Mouse (Mus musculus) embryo, embryonic 10.5 days (tissue): Measurements from ENCODE around the gene Ptprg.
"Not testable (repeated sequence)": the region's sequence is repeated elsewhere in the genome, so short reads cannot be mapped to it uniquely, and the experiment has no call there.

ENCODE experiments used
- DNase-seq: peaks from one replicate; pipeline ENCODE4 v3.0.0-alpha.2; 2015; ENCODE audit warnings: low spot score

The Ptprg gene

DNA sequence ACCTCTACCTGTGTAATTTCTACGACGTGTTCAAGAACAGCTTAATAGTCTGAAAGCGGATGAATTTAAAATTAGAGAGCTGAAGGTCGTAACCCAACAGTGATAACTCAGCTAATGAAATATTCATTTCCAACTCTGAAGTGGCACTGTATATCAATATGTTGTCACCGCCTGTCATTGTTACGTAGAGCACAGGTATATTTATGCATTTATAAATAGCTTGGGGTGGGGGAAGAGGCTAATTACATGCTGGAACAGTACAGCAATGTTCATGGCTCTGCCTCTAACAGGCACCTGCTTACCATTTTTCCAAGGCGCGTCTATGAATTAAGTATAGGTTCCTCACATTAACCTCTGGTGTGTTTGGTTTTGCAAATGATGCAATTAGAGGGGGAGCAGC lies 199.3 kb downstream of the Ptprg start:
- DNase-seq: no peak

DNA sequence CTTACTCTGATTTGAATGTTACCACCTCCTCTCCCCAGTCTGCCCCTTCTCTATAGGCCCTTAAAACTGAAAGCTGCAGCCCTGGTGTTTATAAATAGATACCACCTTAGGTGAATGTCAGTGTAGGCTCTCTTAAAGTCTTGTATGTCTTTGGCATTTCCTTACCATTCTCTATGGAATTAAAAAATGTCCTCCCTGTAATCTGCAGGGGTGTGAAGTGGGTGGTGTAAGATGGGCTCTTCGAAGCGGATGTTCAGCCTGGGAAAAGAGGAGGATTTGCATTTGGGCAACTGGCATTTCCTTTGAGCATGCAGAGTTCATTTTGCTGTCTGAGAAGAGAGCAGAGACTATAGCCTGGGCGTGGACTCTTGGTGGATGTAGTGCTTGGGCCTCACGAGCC lies 201.3 kb downstream of the Ptprg start:
- no peak for DNase-seq

DNA sequence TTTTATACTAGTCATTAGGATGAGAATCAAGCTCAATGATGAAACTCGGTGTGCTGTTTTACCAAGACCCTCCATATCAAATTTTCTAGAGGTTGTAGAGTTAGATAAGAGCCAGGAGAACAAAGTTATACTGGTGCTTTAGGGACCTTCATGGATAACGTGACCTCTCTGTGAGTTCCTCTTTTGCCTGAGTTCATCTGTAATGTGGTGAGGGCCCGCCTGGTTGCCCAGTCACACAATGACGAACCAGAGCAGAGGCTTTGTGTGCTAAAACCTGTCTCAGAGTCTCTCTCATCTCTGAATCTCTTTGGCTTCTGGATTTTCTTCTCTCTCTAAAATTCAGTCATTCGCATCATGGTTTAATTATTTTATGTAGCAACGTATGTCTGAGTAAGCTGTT lies 204.9 kb downstream of the Ptprg start:
- DNase-seq: no peak

DNA sequence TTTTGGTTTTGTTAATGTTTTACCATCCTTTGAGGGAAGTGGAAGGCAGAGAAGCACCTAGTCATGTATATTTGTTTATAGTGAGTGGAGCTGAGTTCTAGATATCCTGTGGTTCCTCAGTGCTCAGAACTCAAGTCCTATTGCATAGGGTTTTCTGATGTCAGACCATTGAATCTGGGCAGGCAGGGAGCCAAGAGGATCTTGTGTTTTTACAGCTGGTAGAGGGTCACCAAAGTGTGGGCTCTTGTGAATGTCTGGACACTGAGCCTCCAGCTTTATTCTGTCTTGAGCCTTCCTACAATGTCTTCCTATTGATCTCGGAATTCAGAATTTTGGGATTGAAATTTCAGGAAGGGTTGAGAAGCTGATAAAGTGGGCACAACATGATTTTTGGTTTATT lies 206.0 kb downstream of the Ptprg start:
- DNase-seq: peak; percentile 41

DNA sequence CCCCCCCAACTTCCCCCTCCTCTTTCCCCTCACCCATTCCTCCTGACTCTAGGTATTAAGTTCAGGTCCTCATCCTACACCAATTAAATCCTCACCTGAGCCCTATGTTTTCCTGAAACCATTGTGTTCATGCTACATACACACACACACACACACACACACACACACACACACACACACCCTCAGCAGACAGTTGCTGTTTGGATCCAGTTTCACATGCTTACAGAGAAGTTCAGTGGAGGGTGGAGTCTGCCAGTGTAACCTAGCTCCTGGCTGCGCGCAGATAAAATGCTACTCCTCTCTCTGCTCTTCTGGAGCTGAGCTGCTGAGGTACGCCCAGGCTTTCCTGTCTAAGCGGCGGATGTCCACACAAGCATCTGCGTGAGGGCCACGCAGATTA lies 209.7 kb downstream of the Ptprg start:
- DNase-seq: peak; percentile 27

DNA sequence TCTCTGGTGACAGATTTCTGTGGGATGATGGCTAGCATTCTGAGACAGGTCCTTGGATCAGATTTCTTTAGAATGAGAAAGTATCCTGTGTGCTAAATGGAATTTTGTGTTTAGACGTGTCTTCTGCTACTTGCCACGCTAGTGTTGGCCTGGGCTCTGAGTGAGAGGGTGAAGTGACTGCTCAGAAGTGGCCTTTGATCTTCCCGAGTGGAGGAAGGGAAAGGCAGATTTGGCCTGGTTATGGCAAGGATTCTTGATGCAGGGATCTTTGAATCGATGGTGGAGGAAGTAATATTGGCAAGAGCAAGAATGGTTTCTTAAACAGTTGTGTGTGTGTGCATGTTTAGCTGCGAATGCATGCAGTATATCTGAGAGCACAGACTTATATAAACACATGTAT lies 219.4 kb downstream of the Ptprg start:
- no peak for DNase-seq

DNA sequence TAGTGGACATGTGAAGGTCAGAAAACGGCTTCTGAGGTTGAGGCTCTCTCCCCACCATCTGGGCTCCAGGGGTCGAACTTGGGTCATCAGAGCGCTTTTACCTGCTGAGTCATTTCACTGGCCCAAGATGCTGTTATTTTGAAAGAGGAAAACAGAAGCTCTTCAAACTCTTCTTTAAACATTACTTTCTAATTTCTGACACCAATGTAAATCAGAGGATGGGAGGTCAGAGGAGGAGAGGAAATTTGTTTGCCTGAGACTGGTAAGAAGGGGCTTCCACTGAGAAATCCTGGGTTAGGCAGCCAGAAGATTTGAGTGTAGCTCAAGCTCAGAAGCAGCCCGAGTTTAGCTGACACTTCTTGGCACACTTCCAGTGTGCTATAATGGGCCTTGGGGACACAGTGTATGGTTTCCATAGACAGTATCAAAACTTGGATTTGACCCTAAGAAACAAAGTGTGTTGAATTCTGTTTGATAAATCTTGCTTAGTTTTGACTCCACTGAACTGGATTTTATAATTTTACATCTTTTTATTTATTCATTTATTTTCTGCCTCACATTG lies 221.2 kb downstream of the Ptprg start:
- DNase-seq: peak; percentile 48

DNA sequence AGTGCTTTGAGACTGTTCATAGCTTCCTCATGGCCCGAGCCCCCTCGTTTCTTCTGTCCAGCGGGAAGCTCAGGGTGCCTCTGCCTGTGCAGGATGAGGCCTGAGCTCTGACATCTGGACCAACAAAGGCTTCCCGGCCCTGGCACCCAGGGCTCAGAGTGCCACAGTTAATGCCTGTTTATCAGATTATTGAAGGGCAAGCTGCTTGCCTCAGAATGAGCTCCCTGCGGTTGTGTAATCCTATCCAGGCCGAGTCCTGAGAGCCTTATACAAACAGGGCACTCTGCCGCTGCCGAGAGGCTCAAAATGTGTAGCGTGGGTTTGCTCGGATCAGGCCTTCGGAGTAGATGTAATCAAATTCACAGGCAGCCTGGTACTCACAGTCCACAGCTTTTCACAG lies 221.9 kb downstream of the Ptprg start:
- peak; percentile 59 for DNase-seq

DNA sequence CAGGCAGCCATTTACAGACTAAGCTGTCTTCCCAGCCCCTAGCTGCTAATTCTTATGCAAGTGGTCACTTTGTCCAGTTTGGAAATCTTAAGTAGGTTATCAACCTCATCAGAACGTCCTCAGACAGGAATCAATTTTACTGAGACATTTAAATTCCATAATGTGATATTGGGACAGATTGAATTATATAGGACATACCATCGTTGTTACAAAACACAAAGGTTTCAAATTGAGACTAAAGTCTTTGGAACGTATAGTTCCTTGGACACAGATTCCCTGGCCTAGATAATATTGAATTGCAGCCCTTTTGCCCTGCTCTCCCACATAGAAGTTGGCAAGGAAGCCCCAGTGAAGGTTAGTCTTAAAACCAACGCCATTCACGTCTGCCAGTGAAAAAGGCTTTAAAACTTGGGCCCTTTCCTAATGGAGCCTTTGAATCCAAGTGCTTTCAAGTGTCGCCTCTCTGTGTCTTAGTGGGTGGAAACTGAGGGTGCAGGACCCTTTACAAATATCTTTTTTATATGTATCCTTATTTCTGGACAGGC lies 222.7 kb downstream of the Ptprg start:
- no peak for DNase-seq

DNA sequence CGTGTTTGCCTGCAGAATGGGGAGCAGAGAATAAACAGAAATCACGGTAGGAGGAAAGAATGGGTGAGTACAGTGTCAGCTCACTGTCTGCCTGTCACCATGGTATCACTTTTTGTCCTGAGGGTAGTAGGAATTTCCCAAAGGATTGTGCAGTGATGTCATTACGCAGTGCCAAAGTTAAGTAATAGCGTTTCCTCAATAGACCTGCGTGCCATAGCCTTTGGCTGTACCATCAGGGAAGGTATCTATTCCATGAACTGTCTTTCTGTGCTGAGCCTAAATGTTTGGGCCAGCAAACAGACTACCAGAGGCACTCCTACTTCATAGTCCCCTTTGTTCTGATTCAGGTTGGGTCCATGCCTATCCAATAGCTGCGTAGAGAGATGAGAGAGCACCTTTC lies 223.2 kb downstream of the Ptprg start:
- DNase-seq: no peak

DNA sequence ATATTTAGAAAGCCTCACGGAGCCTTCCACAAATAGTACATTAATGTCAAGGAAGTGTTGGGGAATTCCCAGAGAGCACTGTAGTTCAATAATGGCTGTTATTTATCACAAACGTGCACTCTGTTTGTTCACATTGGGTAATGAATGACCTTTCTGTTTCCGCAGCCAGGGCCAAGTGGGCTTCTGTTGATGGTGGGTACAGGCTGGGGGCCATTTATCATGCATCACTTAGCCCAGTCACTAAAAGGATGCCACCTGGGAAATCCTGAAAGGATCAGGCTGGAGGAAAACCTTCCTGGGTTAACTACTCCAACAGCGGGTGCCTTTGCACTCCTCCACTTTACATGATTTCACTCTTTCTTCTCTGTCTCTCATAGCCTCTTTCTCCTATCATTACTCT lies 237.9 kb downstream of the Ptprg start:
- no peak for DNase-seq

DNA sequence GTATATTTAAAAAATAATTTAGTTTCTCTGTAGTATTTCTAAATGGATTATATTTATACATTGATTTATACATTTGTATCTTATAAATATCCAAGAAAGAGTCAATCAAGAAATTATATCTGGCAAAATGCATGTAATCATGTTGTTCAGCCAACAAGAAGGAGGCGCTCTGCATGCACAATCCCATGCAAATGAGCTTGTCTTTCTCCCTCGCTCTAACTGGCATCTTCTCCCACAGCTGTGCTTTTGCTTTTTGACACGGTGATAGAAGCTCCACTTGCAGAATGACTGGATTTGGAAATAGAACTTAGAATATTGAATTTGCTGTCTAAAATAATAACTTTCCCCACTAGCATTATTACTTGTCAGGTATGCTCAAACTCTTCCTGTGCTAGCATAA lies 240.5 kb downstream of the Ptprg start:
- no peak for DNase-seq

DNA sequence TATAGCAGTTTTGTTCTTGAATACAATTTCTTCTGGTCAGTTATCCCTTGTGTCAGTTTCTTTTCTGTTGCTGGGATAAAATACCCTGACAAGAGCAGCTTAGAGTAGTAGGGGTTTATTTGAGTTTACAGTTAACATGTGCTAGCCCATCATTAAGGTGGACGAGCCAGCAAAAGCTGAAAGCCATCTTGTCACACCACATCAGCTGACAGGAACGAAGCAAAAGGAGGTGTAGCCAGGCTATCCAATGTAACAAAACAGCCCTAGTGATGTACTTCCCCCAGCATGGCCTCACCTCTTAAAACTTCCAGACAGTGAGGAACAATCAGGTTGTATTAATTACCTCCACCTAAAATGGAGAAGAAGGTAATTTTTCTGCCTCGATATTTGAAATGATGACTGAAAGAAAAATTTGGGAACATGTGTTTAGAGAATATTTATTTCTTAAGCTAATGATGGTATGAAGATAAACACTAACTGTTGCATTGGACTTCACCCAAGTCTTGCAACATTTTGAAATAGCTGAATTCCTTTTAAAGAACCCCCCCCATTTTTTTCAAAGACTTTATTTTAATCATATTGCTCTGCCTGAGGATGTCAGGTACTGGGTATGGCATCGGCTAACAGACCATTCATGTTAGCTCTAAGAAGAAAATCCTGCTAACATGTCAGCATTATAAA lies 249.2 kb downstream of the Ptprg start:
- no peak for DNase-seq

DNA sequence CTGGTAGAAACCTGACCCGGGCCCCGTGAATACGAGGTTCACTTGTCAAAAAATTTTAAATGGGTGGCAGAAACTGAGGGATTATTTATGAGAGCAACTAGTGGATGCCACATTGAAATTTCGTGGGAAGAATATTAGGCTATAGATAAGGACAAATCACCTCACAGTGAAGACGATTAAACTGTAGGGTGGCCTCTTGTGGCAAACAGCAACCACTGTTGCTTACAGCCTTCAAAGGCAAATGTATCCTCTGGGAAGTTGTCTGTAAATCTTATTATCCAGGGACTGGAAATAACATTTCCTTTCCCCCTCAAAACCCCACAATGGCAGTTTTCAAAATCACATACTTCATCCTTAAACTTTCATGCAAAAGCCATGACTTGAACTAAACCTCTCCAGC lies 253.3 kb downstream of the Ptprg start:
- DNase-seq: no peak

DNA sequence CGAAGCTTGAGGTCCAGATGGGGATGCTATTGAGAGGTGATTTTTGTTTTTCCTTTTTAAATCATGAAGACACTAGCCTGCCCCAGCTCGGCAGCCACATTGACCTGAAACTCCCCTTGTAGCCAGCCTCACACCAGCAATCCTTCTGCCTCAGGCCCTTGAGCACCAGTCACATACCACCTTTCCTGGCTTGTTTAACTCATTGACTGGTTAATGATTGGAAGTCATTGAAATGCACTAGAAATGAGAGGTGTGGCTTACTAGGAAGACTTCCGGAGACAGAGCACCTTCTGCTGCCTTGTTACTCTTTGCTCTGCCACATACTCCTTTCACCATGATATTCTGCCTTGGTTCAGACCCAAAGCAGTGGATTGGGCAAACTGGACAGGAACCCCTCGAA lies 254.1 kb downstream of the Ptprg start:
- no peak for DNase-seq

DNA sequence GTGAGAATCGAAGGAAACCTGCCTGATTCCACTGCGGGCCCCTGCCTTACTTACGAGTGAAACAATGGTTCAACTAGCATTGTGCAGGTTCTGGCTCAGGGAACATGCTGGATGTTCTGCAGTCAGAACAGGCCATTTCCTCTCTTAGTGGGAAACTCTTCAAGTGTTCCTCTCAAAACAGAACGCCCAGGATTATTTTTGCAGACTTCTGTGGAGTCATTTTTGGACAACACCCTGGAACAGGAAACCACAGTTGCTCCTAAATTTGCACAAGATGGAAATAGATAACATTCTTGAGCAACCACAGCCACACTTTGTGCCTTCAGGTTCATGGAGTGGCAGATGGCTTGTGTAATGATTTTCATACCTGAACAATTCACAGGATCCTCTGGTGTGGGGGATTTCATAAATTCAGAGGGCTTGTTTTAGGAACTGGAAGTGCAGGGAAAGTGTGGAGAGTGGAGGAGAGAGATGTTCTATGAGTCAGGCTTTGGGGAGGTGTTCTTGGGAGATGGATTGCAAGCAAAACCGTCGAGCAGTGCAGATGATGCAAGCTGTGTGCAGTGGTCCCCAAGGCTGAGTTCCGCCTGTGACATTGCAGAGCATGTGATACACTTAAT lies 257.9 kb downstream of the Ptprg start:
- no peak for DNase-seq

DNA sequence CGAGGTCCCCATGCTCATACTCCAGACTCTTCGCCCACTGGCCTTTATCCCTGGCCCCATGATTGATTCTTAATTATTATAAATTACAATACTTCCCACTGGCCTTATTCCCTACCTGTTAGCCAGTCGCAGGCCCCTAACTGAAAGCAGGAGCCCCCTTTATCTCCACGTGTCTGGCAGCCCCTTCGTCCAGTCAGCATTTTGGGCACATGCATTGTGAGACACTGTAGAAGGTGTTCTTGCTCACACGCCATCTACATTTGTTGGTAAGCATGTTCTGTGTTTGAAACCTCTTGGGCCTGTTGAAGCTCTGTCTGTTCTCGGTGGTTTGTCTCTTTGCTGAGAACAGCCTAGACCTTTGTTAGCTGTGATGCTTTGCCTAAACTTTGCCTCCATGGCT lies 259.0 kb downstream of the Ptprg start:
- DNase-seq: no peak

DNA sequence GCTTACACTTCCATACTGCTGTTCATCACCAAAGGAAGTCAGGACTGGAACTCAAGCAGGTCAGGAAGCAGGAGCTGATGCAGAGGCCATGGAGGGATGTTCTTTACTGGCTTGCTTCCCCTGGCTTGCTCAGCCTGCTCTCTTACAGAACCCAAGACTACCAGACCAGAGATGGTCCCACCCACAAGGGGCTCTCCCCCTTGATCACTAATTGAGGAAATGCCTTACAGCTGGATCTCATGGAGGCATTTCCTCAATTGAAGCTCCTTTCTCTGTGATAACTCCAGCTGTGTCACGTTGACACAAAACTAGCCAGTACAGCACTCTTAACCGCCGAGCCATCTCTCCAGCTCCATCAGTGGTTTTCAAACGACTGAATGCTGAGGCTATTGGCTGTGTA lies 261.5 kb downstream of the Ptprg start:
- DNase-seq: not testable (repeated sequence)

DNA sequence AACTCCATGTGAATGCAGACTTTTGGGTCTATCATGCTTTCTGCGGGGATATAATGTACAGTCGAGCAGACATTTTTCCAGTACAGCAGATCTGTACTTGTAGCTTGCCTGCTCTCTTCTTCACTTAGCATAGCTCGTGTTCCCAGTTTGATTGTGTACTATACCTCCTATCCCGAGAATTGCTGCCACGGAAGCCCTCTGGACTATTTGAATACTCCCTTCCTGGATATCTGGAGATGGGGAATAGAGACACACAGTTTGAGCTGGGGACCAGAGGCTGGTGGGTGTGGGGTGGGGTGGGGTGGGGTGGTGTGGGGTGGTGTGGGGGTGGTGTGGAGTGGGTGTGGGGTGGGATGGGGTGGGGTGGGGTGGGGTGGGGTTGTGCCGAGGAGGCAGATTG lies 263.9 kb downstream of the Ptprg start:
- DNase-seq: no peak

DNA sequence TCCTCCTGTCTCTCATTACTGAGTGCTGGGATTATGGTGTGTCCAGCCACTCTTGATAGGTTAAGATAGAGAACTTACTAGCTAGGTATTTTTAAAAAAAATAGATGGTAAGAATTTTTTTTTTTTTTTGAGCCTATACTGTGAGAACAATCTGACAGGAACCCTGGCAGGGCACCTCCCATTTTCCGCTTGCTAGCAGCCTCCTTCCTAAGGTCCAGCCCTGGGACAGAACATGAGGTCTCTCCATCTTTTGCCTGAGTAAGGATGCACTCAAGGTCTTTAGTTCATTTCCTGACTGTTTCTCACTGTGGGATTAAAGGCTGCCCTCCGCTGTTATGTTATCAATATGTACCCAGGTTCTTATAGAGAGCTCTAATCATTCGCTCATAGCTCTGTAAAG lies 264.7 kb downstream of the Ptprg start:
- no peak for DNase-seq

DNA sequence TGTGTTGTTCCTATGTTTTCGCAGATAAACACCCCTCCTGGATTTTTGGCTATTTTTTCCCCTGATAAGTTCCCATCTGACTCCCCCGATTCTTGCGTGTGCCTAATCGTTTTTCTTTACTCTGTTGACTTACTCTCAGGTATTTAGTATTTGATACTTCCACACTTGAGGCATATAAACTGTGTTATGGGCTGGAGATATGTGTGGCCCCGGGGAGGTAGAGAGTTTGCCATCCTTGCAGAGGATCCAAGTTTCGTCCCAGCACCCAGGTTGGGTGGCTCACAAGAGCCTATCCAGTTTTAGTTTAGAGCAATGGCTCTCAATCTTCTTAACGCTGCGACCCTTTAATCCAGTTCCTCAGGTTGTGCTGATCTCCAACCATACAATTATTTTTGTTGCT lies 265.4 kb downstream of the Ptprg start:
- DNase-seq: no peak

DNA sequence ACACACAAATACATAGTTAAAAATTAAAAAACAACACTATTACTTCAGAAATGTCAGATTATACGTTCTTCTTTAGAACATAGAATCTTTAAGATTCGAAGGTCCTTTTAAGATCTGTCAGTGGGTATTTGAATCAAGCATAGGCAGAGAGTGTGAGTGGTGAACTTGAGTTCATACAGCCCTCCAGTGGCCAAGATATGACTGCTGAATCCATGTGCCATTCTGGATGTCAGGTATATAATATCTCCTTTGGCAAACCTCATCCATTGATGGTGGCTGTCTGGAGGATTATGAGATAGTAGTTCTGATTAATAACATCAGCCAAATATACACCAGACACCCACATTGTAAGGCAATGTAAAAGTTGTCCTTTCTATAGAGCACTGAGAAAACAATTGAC lies 266.0 kb downstream of the Ptprg start:
- DNase-seq: no peak

DNA sequence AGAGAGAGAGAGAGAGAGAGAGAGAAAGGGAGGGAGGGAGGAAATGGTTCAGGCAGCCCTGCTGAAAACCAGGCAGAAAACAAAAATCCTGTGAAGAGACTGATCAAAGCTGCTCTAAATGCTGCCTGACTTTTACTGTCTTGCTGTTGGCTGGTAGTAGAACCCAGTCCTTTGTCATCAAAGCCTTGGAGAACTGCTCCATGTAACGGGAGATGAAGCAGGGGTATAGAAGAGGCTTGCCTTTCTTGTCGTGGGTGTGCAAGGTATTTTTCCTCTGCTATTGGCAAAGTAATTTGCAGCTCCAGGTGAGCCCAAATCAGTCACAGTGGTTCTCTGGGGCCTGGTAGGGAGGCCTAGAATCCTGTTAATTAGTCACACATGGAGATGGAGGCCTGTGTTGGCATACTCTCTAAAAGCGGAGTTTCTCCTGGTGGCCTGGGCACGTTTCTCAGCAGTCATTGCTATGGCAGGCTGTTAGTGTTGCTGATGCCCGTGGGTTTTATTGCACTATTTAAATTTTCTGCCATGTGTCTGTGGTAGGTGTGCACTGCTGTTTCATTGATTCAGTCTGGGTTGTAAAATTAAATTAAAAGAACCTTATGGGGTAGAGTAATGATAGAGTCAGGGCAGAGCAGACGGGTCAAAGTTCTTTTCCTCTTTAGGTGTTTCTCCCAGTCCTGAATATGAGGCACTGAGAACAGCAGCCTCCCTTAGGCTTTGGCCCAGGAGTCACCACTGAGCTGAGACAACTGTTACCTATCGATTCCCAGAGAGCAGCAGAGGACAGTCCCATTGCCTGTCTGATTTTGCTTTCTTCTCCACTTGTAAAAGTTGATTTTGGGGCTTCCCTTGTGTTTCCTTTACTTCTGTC lies 269.7 kb downstream of the Ptprg start:
- DNase-seq: no peak
